Mouse (Mus musculus): Measurements from ENCODE around the gene Tsga13.

The Tsga13 gene

DNA sequence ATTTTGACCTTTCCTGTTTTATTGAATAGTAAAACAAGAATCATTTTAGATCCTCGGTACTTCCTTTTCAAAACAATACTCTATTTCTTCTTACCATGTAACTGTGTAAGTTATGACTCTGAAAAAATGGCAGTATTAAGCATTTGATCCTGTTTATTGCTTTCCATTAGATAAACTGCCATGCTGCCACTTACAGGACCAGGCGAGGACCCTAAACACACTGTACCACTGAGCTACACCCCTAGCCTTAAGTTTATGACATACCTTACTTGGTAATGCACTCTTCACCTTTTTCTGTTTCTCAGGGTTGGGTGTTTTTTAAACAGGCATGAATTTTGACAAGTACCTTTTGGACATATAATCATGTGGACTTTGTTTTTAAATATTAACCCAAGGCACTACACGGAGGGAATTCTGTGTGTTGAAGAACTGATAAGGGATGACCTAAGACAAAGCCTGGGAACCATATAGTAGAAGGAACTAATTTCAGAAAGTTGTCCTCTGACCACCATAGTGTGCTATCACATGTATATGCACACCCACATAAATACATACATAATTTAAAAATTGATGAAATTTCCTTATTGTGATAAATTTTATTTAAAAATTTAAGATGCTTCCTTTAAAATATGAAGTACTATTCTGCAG lies 50.2 kb downstream of the Tsga13 start:
- DNase-seq (ENCODE audit: low spot score in 2 of 2) = no peak

DNA sequence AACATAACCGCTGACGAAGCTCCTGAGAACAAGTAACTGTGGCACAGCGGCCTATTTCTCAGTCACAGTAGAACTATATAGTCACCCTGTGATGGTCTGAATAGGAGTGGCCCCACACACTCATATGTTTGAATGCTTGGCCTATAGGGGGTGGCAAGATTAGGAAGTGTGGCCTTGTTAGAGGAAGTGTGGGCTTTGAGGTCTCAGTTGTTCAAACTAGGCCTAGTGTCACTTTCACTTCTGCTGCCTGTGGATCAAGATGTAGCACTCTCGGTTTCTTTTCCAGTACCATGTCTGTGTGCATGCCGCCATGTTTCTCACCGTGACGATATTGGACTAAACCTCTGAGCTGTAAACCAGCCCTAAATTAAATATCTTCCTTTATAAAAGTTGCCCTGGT lies 59.4 kb downstream of the Tsga13 start:
- no peak for DNase-seq (ENCODE audit: low spot score in 2 of 2)

DNA sequence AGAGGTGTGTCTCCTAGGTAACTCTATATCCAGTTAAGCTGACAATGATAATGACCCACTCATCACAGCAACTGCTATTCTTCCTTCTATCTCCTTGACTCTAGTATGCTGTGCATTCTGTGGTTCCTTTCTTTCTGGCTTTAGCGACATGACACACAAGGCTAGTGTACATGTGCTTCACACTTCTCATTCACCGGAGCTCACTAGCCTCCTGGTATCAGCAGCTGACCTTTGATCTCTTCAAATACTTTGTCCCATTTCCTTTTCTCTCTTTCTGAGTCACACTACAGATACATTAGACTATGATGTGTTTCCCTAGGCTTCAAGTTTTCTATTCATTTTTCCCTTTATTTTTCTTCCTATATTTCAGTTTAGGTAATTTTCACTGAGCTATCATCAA lies 60.2 kb downstream of the Tsga13 start:
- no peak for DNase-seq (ENCODE audit: low spot score in 2 of 2)

DNA sequence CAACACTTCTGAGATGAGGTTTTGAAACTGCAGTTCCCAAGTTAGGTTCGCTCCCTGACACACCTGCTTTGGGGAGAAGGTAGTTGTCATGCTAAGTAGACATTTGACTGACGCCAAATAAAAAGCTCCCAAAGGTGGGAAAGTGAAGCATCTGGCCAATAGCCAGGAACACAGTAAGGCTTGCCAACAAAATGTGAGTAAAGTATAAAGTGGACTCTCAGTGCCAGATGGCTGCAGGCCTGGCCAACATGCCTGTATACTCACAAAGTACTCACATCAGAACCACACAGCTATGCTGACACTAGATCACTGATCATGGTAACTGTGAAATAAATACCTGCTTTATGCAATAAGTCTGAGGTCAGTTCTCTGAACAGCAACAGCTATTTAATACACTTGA lies 65.6 kb downstream of the Tsga13 start:
- DNase-seq (ENCODE audit: low spot score in 2 of 2) = no peak
